Mouse (Mus musculus): Measurements from ENCODE around the gene Acer2. TPM values are rescaled to one million over a fixed set of nuclear protein-coding genes. Genes with fewer than 3 reads are reported as not detected.
"Not testable (repeated sequence)": the region's sequence is repeated elsewhere in the genome, so short reads cannot be mapped to it uniquely, and the experiment has no call there.

Acer2 gene
- 0.78 and 1.8 TPM in 2 replicates for total RNA-seq (2017)

DNA sequence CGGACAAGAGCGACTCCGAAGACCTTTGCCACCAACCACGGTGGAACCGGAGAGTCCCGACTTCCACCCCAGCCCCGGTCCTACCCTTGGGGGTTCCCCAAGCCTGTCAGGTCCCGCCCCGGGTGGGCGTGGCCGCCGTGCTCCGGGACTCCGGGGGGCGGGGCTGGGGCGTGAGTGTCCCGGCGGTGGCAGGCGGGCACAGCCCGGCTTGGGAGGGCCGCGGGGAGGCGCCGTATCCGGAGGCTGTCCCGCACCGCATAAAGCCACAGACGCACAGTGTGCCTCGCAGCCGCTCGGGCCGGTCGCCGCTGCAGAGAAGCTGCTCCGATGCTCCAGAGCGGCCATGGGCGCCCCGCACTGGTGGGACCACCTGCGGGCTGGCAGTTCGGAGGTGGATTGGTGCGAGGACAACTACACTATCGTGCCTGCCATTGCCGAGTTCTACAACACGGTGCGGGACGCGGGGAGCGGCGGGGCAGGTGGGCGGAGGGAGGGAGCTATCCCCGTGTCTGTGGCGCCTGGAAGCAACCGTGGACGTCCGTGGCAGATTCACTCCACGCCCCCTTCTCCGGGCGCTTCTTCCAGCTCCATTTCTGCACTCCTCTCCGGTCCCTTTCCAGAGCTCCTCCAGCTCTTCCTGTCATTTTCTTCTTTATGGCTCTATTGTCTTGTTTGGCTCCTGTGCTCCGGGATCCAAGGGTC, at the start of gene Acer2:
TSS of gene Acer2 (plus strand) at position 251 of the 702 bp plus-strand sequence.
- ATAC-seq (replicated peaks; ENCODE audit: low read depth, poor library complexity, severe bottlenecking): peak; percentile 91

GRCm38 (mm10) chr4:86825143-86825542, 49.1 kb upstream of the Acer2 start:
- ATAC-seq (replicated peaks; ENCODE audit: low read depth, poor library complexity, severe bottlenecking): no peak

- ATAC-seq (replicated peaks; ENCODE audit: low read depth, poor library complexity, severe bottlenecking): no peak
Observed at GRCm38 (mm10) chr4:86831896-86832295, 42.3 kb upstream of the Acer2 start.

DNA sequence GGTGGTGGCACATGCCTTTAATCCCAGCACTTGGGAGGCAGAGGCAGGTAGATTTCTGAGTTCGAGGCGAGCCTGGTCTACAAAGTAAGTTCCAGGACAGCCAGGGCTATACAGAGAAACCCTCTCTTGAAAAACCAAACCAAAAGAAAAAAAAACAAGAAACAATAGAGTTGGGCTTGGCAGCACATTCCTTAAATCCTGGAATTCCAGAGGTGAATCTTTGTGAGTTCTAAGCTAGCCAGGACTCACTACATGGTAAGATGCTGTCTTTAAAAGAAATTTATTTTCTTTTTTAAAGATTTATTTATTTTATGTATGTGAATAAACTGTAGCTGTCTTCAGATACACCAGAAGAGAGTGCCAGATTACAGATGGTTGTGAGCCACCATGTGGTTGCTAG, 33.1 kb upstream of the Acer2 start:
- not testable (repeated sequence) for ATAC-seq (replicated peaks; ENCODE audit: low read depth, poor library complexity, severe bottlenecking)

DNA sequence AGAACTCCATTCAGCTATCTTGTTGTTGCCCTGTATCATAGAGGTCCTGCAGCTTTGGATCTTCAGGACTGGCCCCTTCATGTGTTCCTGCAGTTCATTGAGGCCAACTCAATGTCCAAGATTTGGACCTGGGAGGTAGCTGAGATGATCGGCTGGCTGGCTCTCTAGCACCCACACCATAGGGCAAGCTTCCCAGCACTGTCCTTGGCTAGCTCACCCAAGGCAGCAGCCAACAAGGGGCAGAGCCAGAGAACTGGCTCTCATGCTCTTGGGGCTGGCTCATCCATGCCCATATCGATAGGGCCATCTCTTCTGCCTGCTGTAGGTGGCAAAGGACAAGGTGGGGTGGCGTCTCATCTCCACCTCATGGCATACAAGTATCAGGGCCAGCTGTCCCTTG, 28.8 kb upstream of the Acer2 start:
- ATAC-seq (replicated peaks; ENCODE audit: low read depth, poor library complexity, severe bottlenecking): no peak

DNA sequence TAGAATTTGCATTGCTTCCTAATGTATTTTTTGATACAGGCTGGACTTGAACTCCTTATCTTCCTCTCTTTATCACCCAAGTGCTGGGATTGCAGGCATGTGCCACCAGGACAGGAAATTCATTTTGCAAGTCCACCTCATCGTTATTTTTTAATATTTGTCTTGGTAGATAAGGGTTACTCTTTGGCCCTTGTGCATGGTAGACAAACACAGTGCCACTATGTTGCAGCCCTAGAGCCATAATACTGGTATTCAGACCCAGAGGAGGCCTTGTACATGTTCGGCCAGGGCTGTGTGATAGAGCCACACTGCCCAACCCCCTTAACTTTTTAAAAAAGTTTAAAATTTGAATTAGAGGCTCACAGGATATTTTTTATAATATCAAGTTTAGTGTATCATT, 26.9 kb upstream of the Acer2 start:
- ATAC-seq (replicated peaks; ENCODE audit: low read depth, poor library complexity, severe bottlenecking): no peak

DNA sequence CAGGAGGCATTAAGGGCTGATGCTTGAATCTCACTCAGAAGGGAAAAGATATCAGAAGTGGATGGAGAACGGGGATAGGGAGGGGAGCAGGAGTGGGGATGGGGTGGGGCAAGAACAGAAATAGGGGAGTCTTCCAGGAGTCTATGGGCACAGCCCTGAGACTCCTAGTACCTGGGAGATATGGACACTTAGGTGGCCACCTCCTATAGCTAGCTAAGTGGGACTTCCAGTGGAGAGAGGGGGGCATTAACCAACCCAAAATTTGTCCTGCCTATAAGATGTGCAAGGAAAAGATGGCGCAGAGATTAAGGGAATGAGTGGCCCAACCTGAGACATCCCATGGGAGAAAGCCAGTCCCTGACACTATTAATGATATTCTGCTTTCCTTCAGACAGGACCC, 22.9 kb upstream of the Acer2 start:
- no peak for ATAC-seq (replicated peaks; ENCODE audit: low read depth, poor library complexity, severe bottlenecking)

- no peak for ATAC-seq (replicated peaks; ENCODE audit: low read depth, poor library complexity, severe bottlenecking)
Observed at GRCm38 (mm10) chr4:86852018-86852417, 22.2 kb upstream of the Acer2 start.

DNA sequence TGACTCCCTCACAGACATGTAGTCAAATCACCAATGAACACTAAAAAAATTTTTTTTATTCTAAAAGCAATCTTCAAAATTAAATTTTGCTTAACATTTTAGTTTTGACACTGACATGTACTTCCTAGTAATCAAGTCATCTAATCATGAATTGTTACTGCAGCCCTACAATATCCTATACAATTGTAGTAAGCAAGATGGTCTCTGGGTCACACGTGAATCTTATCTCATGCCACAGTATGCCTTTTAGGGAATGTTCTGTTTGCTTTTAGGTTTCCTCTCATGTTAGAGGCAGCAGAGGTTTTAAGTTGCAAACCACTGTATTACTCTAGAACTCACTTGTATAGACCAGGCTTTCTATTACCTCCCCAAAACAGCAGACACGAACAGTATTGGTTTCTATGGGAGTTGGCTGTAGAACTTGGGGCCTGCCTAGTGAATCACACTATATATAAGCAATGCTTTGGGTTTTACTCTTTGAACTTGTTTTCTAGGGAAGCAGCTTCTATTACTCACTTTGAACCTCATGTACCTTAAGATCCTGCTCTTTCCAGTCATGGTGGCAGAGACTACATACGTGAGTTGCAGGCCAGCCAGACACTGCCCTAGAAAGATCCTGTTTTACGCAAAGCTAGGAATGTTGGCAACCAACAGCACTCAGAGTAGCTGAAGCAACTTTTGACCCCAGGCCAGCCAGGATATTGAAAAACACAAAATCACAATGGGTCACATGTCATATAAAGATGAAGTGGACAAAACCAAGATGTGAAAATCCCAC, 21.2 kb upstream of the Acer2 start:
- ATAC-seq (replicated peaks; ENCODE audit: low read depth, poor library complexity, severe bottlenecking): no peak

DNA sequence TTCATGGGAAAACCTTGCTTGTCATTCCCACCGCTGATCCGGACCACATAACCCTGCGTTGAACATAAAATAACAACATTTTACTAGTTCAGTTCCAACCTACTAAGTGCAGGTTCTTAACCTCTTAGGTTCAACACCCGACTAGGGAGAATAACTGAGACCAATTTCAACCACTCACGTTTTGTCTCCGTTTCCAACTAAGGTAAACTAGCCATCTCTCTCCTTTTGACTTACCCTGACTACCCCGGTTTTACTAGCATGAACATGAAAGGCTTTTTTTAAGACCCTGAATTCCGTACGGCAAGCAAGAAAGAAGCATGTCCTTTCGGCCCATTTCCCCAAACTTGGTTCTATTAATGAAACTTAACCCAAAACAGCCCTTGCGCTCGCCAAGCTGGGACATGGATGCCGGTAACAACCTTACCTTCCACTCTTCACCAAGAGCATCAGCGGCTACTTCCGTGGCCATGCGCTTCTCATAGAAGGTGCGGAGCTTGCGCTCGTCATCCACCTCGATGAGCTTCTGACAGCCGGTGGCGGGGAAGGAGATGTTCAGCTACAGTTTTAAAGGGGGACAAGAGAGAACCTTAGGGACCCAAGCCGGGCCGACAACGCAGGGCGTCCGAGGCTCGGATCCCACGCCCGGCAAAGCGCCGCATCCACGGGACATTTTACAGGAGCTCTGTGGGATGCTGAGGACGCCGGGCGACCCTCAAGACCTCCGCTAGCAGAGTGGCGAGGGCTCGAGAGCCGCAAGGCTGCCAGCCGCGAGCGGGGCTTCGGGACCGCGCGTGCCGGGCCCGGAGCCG, 17.7 kb upstream of the Acer2 start:
- no peak for ATAC-seq (replicated peaks; ENCODE audit: low read depth, poor library complexity, severe bottlenecking)

GRCm38 (mm10) chr4:86857113-86858069, 16.8 kb upstream of the Acer2 start, which contains the start of gene Rps6:
Rps6 (minus strand) TSS chr4:86857412.
- ATAC-seq (replicated peaks; ENCODE audit: low read depth, poor library complexity, severe bottlenecking): peak; percentile 94

- ATAC-seq (replicated peaks; ENCODE audit: low read depth, poor library complexity, severe bottlenecking): no peak
Observed at GRCm38 (mm10) chr4:86858070-86858440, 16.1 kb upstream of the Acer2 start.

- no peak for ATAC-seq (replicated peaks; ENCODE audit: low read depth, poor library complexity, severe bottlenecking)
Observed at GRCm38 (mm10) chr4:86864087-86864486, 10.1 kb upstream of the Acer2 start.

DNA sequence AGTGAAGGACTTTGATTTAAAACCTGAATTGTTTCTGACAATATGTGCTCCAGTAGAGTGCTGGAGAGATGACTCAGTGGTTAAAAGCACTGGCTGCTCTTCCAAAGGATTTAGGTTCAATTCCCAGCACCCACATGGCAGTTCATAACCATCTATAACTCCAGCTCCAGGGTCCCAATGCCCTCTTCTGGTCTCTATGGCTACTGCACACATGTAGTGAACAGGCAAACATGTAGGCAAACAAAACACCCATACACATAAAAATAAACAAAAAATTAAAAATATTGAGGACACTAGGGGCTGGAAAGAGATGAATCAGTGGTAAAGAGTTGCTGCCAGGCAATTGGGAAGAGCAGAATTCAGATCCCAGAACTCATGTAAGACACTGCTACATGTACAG, 2.2 kb upstream of the Acer2 start:
- no peak for ATAC-seq (replicated peaks; ENCODE audit: low read depth, poor library complexity, severe bottlenecking)

- no peak for ATAC-seq (replicated peaks; ENCODE audit: low read depth, poor library complexity, severe bottlenecking)
Observed at GRCm38 (mm10) chr4:86873072-86873471, 1.1 kb upstream of the Acer2 start.

- ATAC-seq (replicated peaks; ENCODE audit: low read depth, poor library complexity, severe bottlenecking): no peak
Observed at GRCm38 (mm10) chr4:86879477-86879876, 5.3 kb downstream of the Acer2 start.

- ATAC-seq (replicated peaks; ENCODE audit: low read depth, poor library complexity, severe bottlenecking): no peak
Observed at GRCm38 (mm10) chr4:86881178-86881577, 7.0 kb downstream of the Acer2 start.

- ATAC-seq (replicated peaks; ENCODE audit: low read depth, poor library complexity, severe bottlenecking): no peak
Observed at GRCm38 (mm10) chr4:86882413-86882812, 8.2 kb downstream of the Acer2 start.

DNA sequence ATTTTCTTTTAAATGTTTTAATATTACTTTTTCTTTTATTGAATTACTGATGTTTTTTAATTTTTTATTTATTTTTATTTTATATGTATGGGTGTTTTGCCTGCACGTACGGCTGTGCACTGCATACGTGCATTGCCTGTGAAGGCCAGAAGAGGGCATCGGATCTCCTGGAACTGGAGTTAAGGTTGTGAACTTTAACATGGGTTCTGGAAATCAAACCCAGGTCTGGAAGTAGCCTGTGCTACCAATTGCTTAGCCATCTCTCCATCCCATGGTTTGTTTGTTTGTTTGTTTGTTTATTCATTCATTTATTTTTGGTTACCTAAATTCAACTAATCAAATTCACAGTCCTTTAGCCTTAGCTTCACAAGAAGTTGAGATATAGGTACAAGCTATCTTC, 10.7 kb downstream of the Acer2 start:
- ATAC-seq (replicated peaks; ENCODE audit: low read depth, poor library complexity, severe bottlenecking): peak; percentile 51; the same call in 1 of the 2 replicates

DNA sequence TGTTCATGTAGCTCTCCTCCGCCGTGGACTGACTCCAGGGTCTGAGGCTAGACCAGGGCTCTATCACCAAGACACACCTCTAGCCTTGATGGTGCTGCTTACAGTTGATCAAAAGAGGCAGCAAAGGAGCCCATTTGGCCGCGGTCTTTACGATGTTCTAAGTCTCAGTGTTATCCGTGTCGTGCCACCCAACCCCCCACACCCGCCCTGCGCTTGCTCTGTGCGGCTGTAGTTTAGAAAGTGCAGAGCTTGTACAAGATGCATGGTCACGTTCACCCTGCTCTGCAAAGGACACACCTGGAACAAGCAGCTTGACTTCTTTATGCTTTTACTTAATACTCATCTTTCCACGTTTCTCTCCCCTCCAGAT, 11.6 kb downstream of the Acer2 start:
- ATAC-seq (replicated peaks; ENCODE audit: low read depth, poor library complexity, severe bottlenecking): peak; percentile 55
